In the genomic region with DNA sequence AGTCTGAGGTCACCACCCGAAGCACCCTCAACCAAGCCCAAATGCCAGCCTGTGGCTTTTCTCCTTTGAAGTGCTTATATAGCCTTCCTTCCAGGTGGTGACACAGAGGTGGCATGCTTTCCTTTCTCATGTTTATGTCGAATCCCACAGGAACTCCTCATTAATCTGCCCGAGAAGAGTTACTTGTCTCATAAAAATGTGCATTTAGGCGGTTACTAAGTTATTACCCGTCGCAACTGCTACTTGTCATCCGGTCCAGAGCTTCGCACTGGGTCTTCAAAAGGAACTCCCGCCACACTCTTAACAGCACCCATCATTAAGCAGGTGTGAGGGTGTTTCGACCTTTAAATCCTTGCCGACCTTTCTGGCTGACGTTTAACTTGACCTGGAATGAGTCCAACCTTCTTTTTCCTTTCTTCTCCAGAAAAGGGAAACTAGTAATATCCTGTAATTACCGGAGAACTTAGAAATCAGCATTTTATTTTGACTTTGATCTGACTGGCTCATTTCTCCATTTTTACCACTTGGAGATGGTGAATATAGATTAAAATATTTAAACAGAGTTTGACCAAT, we compare ENCODE assay signal across 24 mouse cellular contexts. TPM values are rescaled to one million over a fixed set of nuclear protein-coding genes. Genes with fewer than 3 reads are reported as not detected.
"Had no signal": no experiment of that assay in that cellular context is flagged by ENCODE, and none has a peak within 500 bp of the region (broad histone marks: within the 10 kb centered on the region; RNA-seq: fewer than 3 reads in every experiment).

A gene (minus strand): TSS at position 51 of the 573 bp plus-strand sequence.

- H3K4me2 ChIP-seq: limb, embryonic 13.5 days; liver, embryonic 12.5 days; liver, embryonic 15.5 days; lung, embryonic 15.5 days; midbrain, embryonic 11.5 days had no signal

- H3K4me1 ChIP-seq: liver, embryonic 12.5 days; liver, embryonic 15.5 days; lung, embryonic 15.5 days had no signal

- H3K36me3 ChIP-seq: limb, embryonic 13.5 days; liver, embryonic 12.5 days; liver, embryonic 15.5 days; lung, embryonic 15.5 days had no signal

- H3K9ac ChIP-seq: limb, embryonic 13.5 days; liver, embryonic 12.5 days; liver, embryonic 15.5 days; lung, embryonic 15.5 days had no signal

- H3K4me3 ChIP-seq: left cerebral cortex, adult 2 months; limb, embryonic 13.5 days; liver, embryonic 12.5 days; liver, embryonic 15.5 days; lung, embryonic 15.5 days had no signal

- H3K9me3 ChIP-seq: limb, embryonic 13.5 days; liver, embryonic 15.5 days; lung, embryonic 15.5 days had no signal

- H3K27me3 ChIP-seq: limb, embryonic 13.5 days; liver, embryonic 12.5 days; liver, embryonic 15.5 days; lung, embryonic 15.5 days had no signal

- DNase-seq: layer of hippocampus, postnatal 36 days; liver; lung, adult 18-20 months; lung, postnatal 10 days; lung, postnatal 36 days; midbrain, embryonic 14.5 days; thymus, adult 2 months; thymus, postnatal 14 days had no signal

- H3K27ac ChIP-seq: left cerebral cortex, adult 2 months; limb, embryonic 13.5 days; liver, embryonic 12.5 days; liver, embryonic 15.5 days; lung, embryonic 15.5 days; stomach, postnatal 0 days had no signal

- ATAC-seq: hindbrain, embryonic 16.5 days; inflammation-experienced regulatory T-cells, adult 6 months; intestine, embryonic 16.5 days; liver, embryonic 12.5 days had no signal

RNA-seq across cellular contexts. Expression of the gene that starts here (rescaled TPM):
- polyA plus RNA-seq: hindbrain, embryonic 16.5 days; inflammation-experienced regulatory T-cells, adult 6 months; intestine, embryonic 16.5 days; limb, embryonic 13.5 days; liver, embryonic 12.5 days; liver, embryonic 15.5 days; lung, embryonic 15.5 days; midbrain, embryonic 11.5 days; midbrain, embryonic 14.5 days; midbrain, postnatal 0 days; neural tube, embryonic 11.5 days; neural tube, embryonic 14.5 days; small intestine, adult 2 months; spleen, adult 2 months; stomach, embryonic 14.5 days had no signal
